Mouse (Mus musculus) liver, postnatal 0 days (tissue): ENCODE data around the gene Mapk7. TPM values are rescaled to one million over a fixed set of nuclear protein-coding genes. Genes with fewer than 3 reads are reported as not detected.

Experiments used
- ATAC-seq: fragments of 200-750 bp; cut with Nextera tagmentation; 2 replicates; pipeline ENCODE4 v1.8.0; 2017; ENCODE audit warnings: mild to moderate bottlenecking, moderate library complexity
- DNase-seq: peaks from one replicate; pipeline ENCODE4 v3.0.0-alpha.2; 2016
- H3K27ac ChIP-seq: fragments of 300-500 bp; sonication (generic); 2 replicates; pipeline ENCODE4 v1.5.1; 2014; ENCODE audit warnings: antibody characterized with exemption, moderate library complexity, mild to moderate bottlenecking, low read depth
- H3K27me3 ChIP-seq: fragments of 300-500 bp; sonication (generic); 2 replicates; pipeline ENCODE4 v1.6.1; 2014; ENCODE audit warnings: low read length, control low read depth, mixed read lengths; ENCODE audit not compliant: insufficient read depth
- H3K36me3 ChIP-seq: fragments of 300-500 bp; sonication (generic); replicated peaks from 2 replicates; pipeline ENCODE4 v1.6.1; 2014; ENCODE audit warnings: mild to moderate bottlenecking, control low read depth, low read length, moderate library complexity, mixed read lengths; ENCODE audit not compliant: insufficient read depth
- H3K4me1 ChIP-seq: fragments of 300-500 bp; sonication (generic); 2 replicates; pipeline ENCODE4 v1.6.1; 2014; ENCODE audit warnings: antibody characterized with exemption, mild to moderate bottlenecking, control low read depth; ENCODE audit not compliant: insufficient read depth
- H3K4me2 ChIP-seq: fragments of 300-500 bp; sonication (generic); 2 replicates; pipeline ENCODE4 v1.6.1; 2014; ENCODE audit warnings: low read depth, mild to moderate bottlenecking, low read length, moderate library complexity, mixed read lengths
- H3K4me3 ChIP-seq: fragments of 300-500 bp; sonication (generic); 2 replicates; pipeline ENCODE4 v1.5.1; 2014; ENCODE audit warnings: low read depth, low read length
- H3K9ac ChIP-seq: fragments of 300-500 bp; sonication (generic); replicated peaks from 2 replicates; pipeline ENCODE4 v1.6.1; 2014; ENCODE audit warnings: mild to moderate bottlenecking, moderate library complexity
- H3K9me3 ChIP-seq: fragments of 300-500 bp; sonication (generic); 2 replicates; pipeline ENCODE4 v1.6.1; 2016; ENCODE audit warnings: mild to moderate bottlenecking, control low read depth, low read length, mixed read lengths
- CTCF ChIP-seq: sonication (generic); IDR thresholded peaks from 2 replicates; pipeline ENCODE4 v1.5.1; 2016; ENCODE audit warnings: antibody characterized with exemption, low read depth
- EP300 ChIP-seq: IDR thresholded peaks from 2 replicates; pipeline ENCODE4 v1.6.1; 2016; ENCODE audit warnings: antibody characterized with exemption, low read depth, mild to moderate bottlenecking
- WGBS: fragments of 180-500 bp; shearing (Covaris S2); extraction: QIAGEN DNeasy Blood & Tissue Kit; methylation state at CpG from one replicate; pipeline ENCODE4 v1.1.7; 2014; ENCODE audit not compliant: insufficient replicate concordance; 5-methylcytosine and 5-hydroxymethylcytosine counted together
- polyA plus RNA-seq: library from polyadenylated mRNA; unstranded; fragments of >200 nt; fragmentation: Nextera tagmentation; extraction: Ambion mirVana; gene quantifications from 2 replicates; pipeline ENCODE4 v1.2.1, GENCODE M21; 2015

Mapk7 gene
- polyA plus RNA-seq, 1 experiment from 2014 or later: 5.6 TPM

- TF ChIP-seq EP300 (no peak), CTCF (peak; percentile 57)
- no peak overlapping the region for H3K4me3 ChIP-seq
- no peaks in the 10 kb centered on the region for H3K4me1 ChIP-seq
- no peaks in the 10 kb centered on the region for H3K27me3 ChIP-seq
- no peak overlapping the region for H3K4me2 ChIP-seq
- 44% methylated on average over 3 of the region's 3 CpGs for WGBS
- no peak overlapping the region for H3K27ac ChIP-seq
- no peaks in the 10 kb centered on the region; the same call in 1 of the 2 replicates for H3K36me3 ChIP-seq
- peak; percentile 32 for DNase-seq
- no peaks in the 10 kb centered on the region for H3K9me3 ChIP-seq
- no peak overlapping the region for H3K9ac ChIP-seq
- no peak for ATAC-seq
Observed at GRCm38 (mm10) chr11:61514953-61515352, 20.7 kb upstream of the Mapk7 start.

DNA sequence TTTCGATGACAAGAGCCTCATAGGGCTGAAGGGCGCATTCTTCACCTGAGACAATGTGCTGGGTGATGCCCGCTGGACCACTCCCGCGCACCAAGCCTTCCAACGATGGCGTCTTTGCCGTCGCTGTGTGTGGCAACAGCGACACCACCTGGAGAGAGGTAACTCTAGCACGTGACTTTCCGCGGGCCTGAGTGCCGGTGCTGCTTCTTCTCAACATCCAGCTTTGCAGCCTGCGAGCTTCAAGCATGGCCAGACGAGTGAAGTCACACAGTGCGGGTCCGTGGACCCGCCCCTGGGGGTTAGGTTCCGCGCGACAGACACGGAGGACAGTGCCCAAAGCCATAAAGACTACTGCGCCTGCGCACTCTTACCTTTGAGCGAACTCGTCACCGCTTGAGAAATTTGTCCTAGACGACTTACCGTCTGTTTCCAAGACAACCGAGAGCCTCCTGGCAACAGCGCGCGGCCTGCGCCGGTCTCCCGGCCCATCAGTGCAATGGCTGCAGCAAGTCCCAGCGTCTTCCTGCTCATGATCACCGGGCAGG lies 10.6 kb upstream of the Mapk7 start, which contains the start of gene B9d1:
B9d1 (plus strand) TSS at position 432 of the 545 bp plus-strand sequence.
- peak; percentile 94 for ATAC-seq
- no peaks in the 10 kb centered on the region for H3K36me3 ChIP-seq
- no peaks in the 10 kb centered on the region for H3K27me3 ChIP-seq
- H3K9me3 ChIP-seq: no peaks in the 10 kb centered on the region
- H3K9ac ChIP-seq: peak within 1 kb of the TSS; percentile 61
- 1% methylated on average over 39 of the region's 39 CpGs for WGBS
- H3K4me2 ChIP-seq: peak within 1 kb of the TSS; percentile 70
- DNase-seq: peak; percentile 91
- H3K4me1 ChIP-seq: no peaks in the 10 kb centered on the region
- H3K27ac ChIP-seq: no peak within 1 kb of the TSS
- TF ChIP-seq CTCF (peak; percentile 99), EP300 (no peak)
- peak within 1 kb of the TSS; percentile 57 for H3K4me3 ChIP-seq

GRCm38 (mm10) chr11:61503933-61504332 lies 9.7 kb upstream of the Mapk7 start:
- WGBS: 76% methylated on average over 8 of the region's 8 CpGs
- Histone ChIP-seq H3K9ac (no peak overlapping the region), H3K27ac (no peak overlapping the region), H3K4me3 (no peak overlapping the region), H3K4me1 (0 out of 2 replicates have a peak, but pooled peaks cover under 1% of the 10 kb centered on the region), H3K9me3 (no peaks in the 10 kb centered on the region), H3K36me3 (no peaks in the 10 kb centered on the region), H3K4me2 (no peak overlapping the region), H3K27me3 (no peaks in the 10 kb centered on the region)
- DNase-seq (no peak), ATAC-seq (no peak)
- no peak for TF ChIP-seq EP300
- TF ChIP-seq CTCF: no peak

DNA sequence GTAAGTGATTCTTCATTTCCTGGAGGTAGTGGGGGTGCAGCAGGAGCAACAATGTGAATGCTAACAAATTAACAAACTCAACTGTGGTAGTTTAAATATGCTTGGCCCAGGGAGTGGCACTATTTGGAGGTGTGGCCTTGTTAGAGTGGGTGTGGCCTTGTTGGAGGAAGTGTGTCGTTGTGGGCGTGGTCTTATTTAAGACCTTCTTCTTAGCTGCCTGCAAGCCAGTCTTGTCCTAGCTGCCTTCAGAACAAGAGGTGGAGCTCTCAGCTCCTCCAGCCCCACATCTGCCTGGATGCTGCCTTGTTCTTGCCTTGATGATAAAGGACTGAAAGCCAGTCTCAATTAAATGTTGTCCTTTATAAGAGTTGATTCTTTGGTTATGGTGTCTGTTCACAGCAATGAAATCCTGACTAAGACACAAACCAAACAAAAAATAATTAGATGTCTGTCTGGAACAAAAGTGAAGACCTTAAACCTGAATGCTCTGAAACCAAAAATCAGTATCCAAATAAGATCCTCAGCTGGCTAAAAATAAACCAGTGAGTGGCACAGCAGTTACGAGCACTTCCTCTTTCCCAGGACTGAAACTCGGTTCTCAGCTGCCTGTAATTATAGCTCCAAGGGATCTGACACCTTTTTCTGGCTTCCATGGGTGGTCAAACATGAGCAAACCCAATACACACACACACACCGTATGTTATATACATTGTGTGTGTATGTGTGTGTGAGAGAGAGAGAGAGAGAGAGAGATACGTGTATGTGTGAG lies 4.7 kb upstream of the Mapk7 start:
- Histone ChIP-seq H3K4me3 (no peak overlapping the region), H3K9ac (no peak overlapping the region), H3K9me3 (no peaks in the 10 kb centered on the region), H3K4me1 (peaks cover 10% of the 10 kb centered on the region; the same call in 1 of the 2 replicates), H3K27ac (no peak overlapping the region), H3K4me2 (no peak overlapping the region), H3K36me3 (no peaks in the 10 kb centered on the region), H3K27me3 (no peaks in the 10 kb centered on the region)
- TF ChIP-seq CTCF: no peak
- TF ChIP-seq EP300: no peak
- DNase-seq (no peak), ATAC-seq (no peak)
- 27% methylated on average over 6 of the region's 6 CpGs for WGBS

GRCm38 (mm10) chr11:61497490-61497889 lies 3.3 kb upstream of the Mapk7 start:
- Histone ChIP-seq H3K36me3 (no peaks in the 10 kb centered on the region), H3K4me2 (no peak overlapping the region), H3K4me1 (peaks cover 21% of the 10 kb centered on the region; the same call in 1 of the 2 replicates), H3K9ac (no peak overlapping the region), H3K4me3 (no peak overlapping the region), H3K27me3 (no peaks in the 10 kb centered on the region), H3K9me3 (no peaks in the 10 kb centered on the region), H3K27ac (no peak overlapping the region)
- DNase-seq (no peak), ATAC-seq (no peak)
- WGBS: 48% methylated on average over 1 of the region's 1 CpGs
- no peak for TF ChIP-seq CTCF
- no peak for TF ChIP-seq EP300

DNA sequence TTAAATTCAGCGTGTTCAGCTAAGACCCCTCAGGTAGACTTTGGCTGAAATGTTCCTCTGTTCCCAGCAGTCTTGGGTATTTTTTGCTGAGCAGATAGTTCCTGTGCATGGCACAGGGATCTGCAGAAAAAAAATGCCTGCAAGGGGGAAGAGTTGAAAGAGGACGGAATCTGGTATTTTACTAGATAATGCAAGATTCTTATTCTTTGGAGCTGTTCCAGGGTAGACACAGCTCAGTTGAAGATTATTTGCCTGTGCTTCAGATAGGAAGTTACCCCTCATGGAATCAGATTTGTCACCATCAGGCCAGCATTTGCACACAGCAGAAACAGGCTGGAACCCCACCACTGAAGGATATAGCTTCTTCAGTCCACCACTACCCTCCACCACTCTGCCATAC lies 1.3 kb upstream of the Mapk7 start:
- ATAC-seq (no peak), DNase-seq (no peak)
- Histone ChIP-seq H3K9ac (no peak overlapping the region), H3K4me1 (peaks cover 21% of the 10 kb centered on the region; the same call in 1 of the 2 replicates), H3K4me3 (no peak overlapping the region), H3K9me3 (no peaks in the 10 kb centered on the region), H3K4me2 (no peak overlapping the region), H3K27ac (no peak overlapping the region), H3K36me3 (peaks cover 12% of the 10 kb centered on the region), H3K27me3 (no peaks in the 10 kb centered on the region)
- TF ChIP-seq CTCF (no peak), EP300 (no peak)
- 81% methylated on average over 2 of the region's 2 CpGs for WGBS
